Mouse (Mus musculus): ENCODE data around the gene Herc6.

DNA sequence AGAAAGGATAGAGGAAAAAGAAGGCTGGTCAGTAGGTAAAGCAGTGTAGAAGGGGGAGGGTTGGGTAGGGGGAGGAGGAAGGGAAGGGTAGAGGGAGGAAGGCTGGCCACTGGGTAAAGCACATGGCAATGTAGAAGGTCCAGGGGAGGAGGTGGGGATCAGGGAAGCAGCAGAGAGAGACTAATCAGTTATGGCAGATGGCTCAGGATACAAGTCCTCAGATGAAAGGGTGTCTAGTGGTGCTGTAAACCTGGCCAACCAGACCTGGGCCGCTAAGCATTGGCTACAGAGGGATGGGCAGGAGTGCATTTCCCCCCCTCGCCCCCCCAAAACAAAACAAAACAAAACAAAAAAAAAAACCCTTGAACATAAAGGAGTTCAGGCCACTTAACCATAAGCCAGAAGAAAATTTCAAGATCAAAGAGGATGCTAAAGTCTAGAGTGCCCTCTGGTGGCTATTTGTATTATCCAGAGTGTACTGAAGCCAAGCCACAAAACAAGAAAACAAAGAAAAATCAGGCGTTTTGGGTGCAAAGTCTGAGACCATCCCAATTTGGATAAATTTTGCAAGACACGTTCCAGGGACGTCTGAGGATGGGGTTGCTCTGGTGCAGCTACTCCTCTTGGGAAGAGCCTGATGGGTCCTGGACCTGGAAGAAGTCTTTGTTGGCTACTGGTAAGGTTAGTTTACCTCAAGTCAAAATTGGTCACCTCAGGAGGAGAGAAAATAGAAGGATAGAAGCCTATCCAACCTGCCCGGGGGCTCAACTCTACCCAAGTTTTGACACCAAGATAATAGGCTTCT lies 10.4 kb upstream of the Herc6 start:
- TF ChIP-seq CTCF (IDR thresholded peaks at IDR 0.05; ENCODE audit: borderline replicate concordance, extremely low read depth, insufficient read depth, insufficient read length) (peak; percentile 26; the same call in 1 of the 2 replicates), POLR2A (IDR thresholded peaks at IDR 0.05; ENCODE audit: borderline replicate concordance, extremely low read depth, insufficient read depth, insufficient read length, poor library complexity, severe bottlenecking) (no peak)
